ENCODE assay signal across 9 mouse cellular contexts in the genomic region with DNA sequence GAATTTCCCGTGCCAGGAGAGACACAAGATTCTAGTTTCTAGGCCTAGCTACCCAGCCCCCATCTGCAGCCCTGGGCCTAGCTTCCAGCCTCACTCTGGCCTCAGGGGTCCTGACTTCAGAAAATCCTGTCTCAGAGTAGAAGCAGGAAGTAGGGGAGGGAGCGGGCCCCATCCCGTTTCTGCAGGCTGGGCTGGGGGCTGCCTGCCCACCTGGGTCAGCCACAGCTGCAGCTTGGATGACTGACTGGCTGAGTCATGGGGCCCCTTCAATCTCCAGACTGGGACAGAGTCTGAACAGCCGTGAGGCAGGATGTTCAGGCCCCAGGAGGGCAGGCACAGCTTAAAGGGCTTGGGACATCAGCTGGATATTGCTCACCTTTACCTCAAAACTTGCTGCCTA. TPM values are rescaled to one million over a fixed set of nuclear protein-coding genes. Genes with fewer than 3 reads are reported as not detected.
DNase-seq lines count a peak whose midpoint lies in the region; ATAC-seq and TF ChIP-seq lines count a peak whose summit lies in the region.
"Had no signal": no experiment of that assay in that cellular context is flagged by ENCODE, and none has a peak within 500 bp of the region (broad histone marks: within the 10 kb centered on the region; RNA-seq: fewer than 3 reads in every experiment).

No protein-coding gene starts in this region.

- 0 out of 2 replicates have a peak, but pooled peaks have one; percentile 18 for ATAC-seq in intestine, embryonic 14.5 days (replicated peaks; ENCODE audit: low FRiP score, low TSS enrichment, low read depth)
- no peak for ATAC-seq in intestine, postnatal 0 days
- 0 out of 2 replicates have a peak, but pooled peaks have one; percentile 42 for ATAC-seq in embryonic facial prominence, embryonic 11.5 days (replicated peaks; ENCODE audit: insufficient number of reproducible peaks, low FRiP score, low TSS enrichment, low read depth)

- H3K27ac ChIP-seq in intestine, embryonic 14.5 days (ENCODE audit: low read depth): peak overlapping the region; percentile 2; the same call in 1 of the 2 replicates
- no peak overlapping the region for H3K27ac ChIP-seq in intestine, postnatal 0 days (ENCODE audit: low read depth, low read length)
- H3K27ac ChIP-seq in embryonic facial prominence, embryonic 11.5 days (replicated peaks; ENCODE audit: low read depth, low read length): no peak overlapping the region

- no peak overlapping the region for H3K9ac ChIP-seq in intestine, embryonic 14.5 days (ENCODE audit: low read length)
- no peak overlapping the region for H3K9ac ChIP-seq in intestine, postnatal 0 days (ENCODE audit: low read depth, low read length)
- H3K9ac ChIP-seq in embryonic facial prominence, embryonic 11.5 days (replicated peaks; ENCODE audit: low read length): no peak overlapping the region

- no peaks in the 10 kb centered on the region for H3K9me3 ChIP-seq in intestine, embryonic 14.5 days (ENCODE audit: control insufficient read depth, low read length)
- H3K9me3 ChIP-seq in intestine, postnatal 0 days (ENCODE audit: control insufficient read depth): no peaks in the 10 kb centered on the region
- no peaks in the 10 kb centered on the region for H3K9me3 ChIP-seq in embryonic facial prominence, embryonic 11.5 days (replicated peaks; ENCODE audit: control insufficient read depth, low read length)

- H3K27me3 ChIP-seq in intestine, embryonic 14.5 days (replicated peaks; ENCODE audit: control insufficient read depth, insufficient read depth, low read length): no peaks in the 10 kb centered on the region
- H3K27me3 ChIP-seq in intestine, postnatal 0 days (replicated peaks; ENCODE audit: control insufficient read depth, insufficient read depth, low read length): no peaks in the 10 kb centered on the region
- no peaks in the 10 kb centered on the region for H3K27me3 ChIP-seq in embryonic facial prominence, embryonic 11.5 days (ENCODE audit: control insufficient read depth, insufficient read depth, low read length)

- H3K4me3 ChIP-seq in intestine, embryonic 14.5 days (ENCODE audit: low read depth, low read length): no peak overlapping the region
- H3K4me3 ChIP-seq in intestine, postnatal 0 days (ENCODE audit: low read depth, low read length): no peak overlapping the region
- H3K4me3 ChIP-seq in embryonic facial prominence, embryonic 11.5 days (ENCODE audit: low read depth, low read length): no peak overlapping the region

- 31% methylated on average over 4 of the region's 4 CpGs for whole genome bisulfite sequencing in intestine, embryonic 14.5 days
- WGBS in intestine, postnatal 0 days: 43% methylated on average over 4 of the region's 4 CpGs
- WGBS in embryonic facial prominence, embryonic 11.5 days: 23% methylated on average over 4 of the region's 4 CpGs

- no peaks in the 10 kb centered on the region for H3K36me3 ChIP-seq in intestine, embryonic 14.5 days (ENCODE audit: control insufficient read depth, insufficient read depth, low read length)
- no peaks in the 10 kb centered on the region for H3K36me3 ChIP-seq in intestine, postnatal 0 days (ENCODE audit: control insufficient read depth, insufficient read depth)
- no peaks in the 10 kb centered on the region for H3K36me3 ChIP-seq in embryonic facial prominence, embryonic 11.5 days (replicated peaks; ENCODE audit: control insufficient read depth, insufficient read depth, low read depth, low read length)

- TF ChIP-seq CTCF in intestine, postnatal 0 days (IDR thresholded peaks at IDR 0.05; ENCODE audit: low read depth): no peak

- peaks cover 10% of the 10 kb centered on the region for H3K4me1 ChIP-seq in intestine, embryonic 14.5 days (replicated peaks; ENCODE audit: control insufficient read depth, insufficient read depth, low read length)
- peaks cover 14% of the 10 kb centered on the region for H3K4me1 ChIP-seq in intestine, postnatal 0 days (replicated peaks; ENCODE audit: control insufficient read depth, insufficient read depth, low read length)
- no peaks in the 10 kb centered on the region for H3K4me1 ChIP-seq in embryonic facial prominence, embryonic 11.5 days (ENCODE audit: control insufficient read depth, insufficient read depth, low read length)

- H3K4me2 ChIP-seq in intestine, embryonic 14.5 days (ENCODE audit: low read length): no peak overlapping the region
- no peak overlapping the region for H3K4me2 ChIP-seq in intestine, postnatal 0 days (replicated peaks; ENCODE audit: low read depth)
- H3K4me2 ChIP-seq in embryonic facial prominence, embryonic 11.5 days (ENCODE audit: low read depth, low read length): no peak overlapping the region

- DNase-seq in intestine, embryonic 14.5 days (ENCODE audit: low spot score): no peak
- DNase-seq in embryonic facial prominence, embryonic 11.5 days (ENCODE audit: low spot score): peak; percentile 26
- peak; percentile 28 for DNase-seq in forelimb bud, embryonic 11.5 days (ENCODE audit: low read depth, low spot score)
- peak; percentile 65 to 77 for DNase-seq in thymus, postnatal 10 days (ENCODE audit: low spot score in 2 of 2)
- DNase-seq in retina, postnatal 1 day: no peak
- DNase-seq in frontal cortex, postnatal 10 days (ENCODE audit: low spot score in 2 of 2): no peak
- DNase-seq: cerebellum, adult 18-20 months; lung, postnatal 14 days had no signal

RNA-seq across cellular contexts. Expression of a gene that starts 45.8 kb away (rescaled TPM):
- polyA plus RNA-seq in intestine, embryonic 14.5 days (2014; fragmentation: Nextera tagmentation; extraction: Ambion mirVana): 639 and 672 TPM in 2 replicates
- polyA plus RNA-seq in intestine, postnatal 0 days (2015; fragmentation: Nextera tagmentation; extraction: Ambion mirVana): 542 and 615 TPM in 2 replicates
- polyA plus RNA-seq in embryonic facial prominence, embryonic 11.5 days (2014; fragmentation: Nextera tagmentation; extraction: Ambion mirVana): 1,085 and 1,117 TPM in 2 replicates

RNA-seq across cellular contexts. Expression of a gene that starts 58.5 kb away (rescaled TPM):
- polyA plus RNA-seq in intestine, embryonic 14.5 days (2014; fragmentation: Nextera tagmentation; extraction: Ambion mirVana): 6.8 and 8.7 TPM in 2 replicates
- 21.6 and 25.0 TPM in 2 replicates for polyA plus RNA-seq in intestine, postnatal 0 days (2015; fragmentation: Nextera tagmentation; extraction: Ambion mirVana)
- 0.58 and 1.0 TPM in 2 replicates for polyA plus RNA-seq in embryonic facial prominence, embryonic 11.5 days (2014; fragmentation: Nextera tagmentation; extraction: Ambion mirVana)

Comparison
In these comparisons a context has a peak if more than half of its experiments do, and no peak if none do; other contexts are left out.
1. DNase-seq: peak in embryonic facial prominence, embryonic 11.5 days (single experiment), forelimb bud, embryonic 11.5 days (single experiment) and thymus, postnatal 10 days (2 of 2); none in intestine, embryonic 14.5 days (single experiment), retina, postnatal 1 day (single experiment) and frontal cortex, postnatal 10 days (0 of 2).